ENCODE assay signal across 25 mouse cellular contexts in genomic region chr6:129510120-129510911, GRCm38 (mm10). TPM values are rescaled to one million over a fixed set of nuclear protein-coding genes. Genes with fewer than 3 reads are reported as not detected.
A peak's percentile ranks its signal among the peaks of the same experiment; 100 is the strongest.
DNase-seq lines count a peak whose midpoint lies in the region; ATAC-seq lines count a peak whose summit lies in the region.
"Had no signal": no experiment of that assay in that cellular context is flagged by ENCODE, and none has a peak within 500 bp of the region (broad histone marks: within the 10 kb centered on the region; RNA-seq: fewer than 3 reads in every experiment).

No protein-coding gene starts in this region.

- H3K4me3 ChIP-seq in liver, embryonic 13.5 days (replicated peaks) = no peak overlapping the region
- no peak overlapping the region for H3K4me3 ChIP-seq in liver, embryonic 11.5 days (ENCODE audit: low read depth, low read length)
- no peak overlapping the region for H3K4me3 ChIP-seq in forebrain, embryonic 16.5 days (replicated peaks; ENCODE audit: low read length)
- H3K4me3 ChIP-seq: embryonic facial prominence, embryonic 13.5 days; erythroblast, embryonic 14.5 days; heart, embryonic 12.5 days; hindbrain, embryonic 12.5 days; stomach, embryonic 15.5 days had no signal

- no peak for DNase-seq in liver, embryonic 13.5 days
- DNase-seq in liver, embryonic 11.5 days (ENCODE audit: low spot score) = no peak
- DNase-seq in kidney, adult 9 months = peak; percentile 75
- peak; percentile 64 for DNase-seq in kidney, postnatal 14 days
- DNase-seq in embryo, embryonic 11 days = no peak
- no peak for DNase-seq in layer of hippocampus, adult 9-10 months (ENCODE audit: low spot score)
- DNase-seq: adrenal gland, postnatal 10 days; cerebellum, adult 2 months; cerebellum, postnatal 25 days; gastrocnemius, postnatal 14 days; heart, adult 11 months; heart, postnatal 14 days; layer of hippocampus, postnatal 36 days; lung, adult 18-20 months; lung, postnatal 10 days; thymus, postnatal 36 days had no signal

- no peaks in the 10 kb centered on the region for H3K36me3 ChIP-seq in liver, embryonic 13.5 days
- no peaks in the 10 kb centered on the region for H3K36me3 ChIP-seq in liver, embryonic 11.5 days (ENCODE audit: control insufficient read depth, insufficient read depth, low read length)
- H3K36me3 ChIP-seq in forebrain, embryonic 16.5 days (ENCODE audit: control insufficient read depth, insufficient read depth) = no peaks in the 10 kb centered on the region
- H3K36me3 ChIP-seq: embryonic facial prominence, embryonic 13.5 days; heart, embryonic 12.5 days; hindbrain, embryonic 12.5 days; stomach, embryonic 15.5 days had no signal

- H3K9ac ChIP-seq in liver, embryonic 13.5 days = no peak overlapping the region
- H3K9ac ChIP-seq in liver, embryonic 11.5 days (ENCODE audit: low read depth, low read length) = no peak overlapping the region
- H3K9ac ChIP-seq in forebrain, embryonic 16.5 days (replicated peaks; ENCODE audit: low read depth, low read length) = no peak overlapping the region
- H3K9ac ChIP-seq: embryonic facial prominence, embryonic 13.5 days; heart, embryonic 12.5 days; hindbrain, embryonic 12.5 days; stomach, embryonic 15.5 days had no signal

- H3K27me3 ChIP-seq in liver, embryonic 13.5 days = no peaks in the 10 kb centered on the region
- H3K27me3 ChIP-seq in liver, embryonic 11.5 days (replicated peaks; ENCODE audit: control insufficient read depth, insufficient read depth, low read length) = no peaks in the 10 kb centered on the region
- H3K27me3 ChIP-seq in forebrain, embryonic 16.5 days (replicated peaks; ENCODE audit: control insufficient read depth, insufficient read depth, low read length) = no peaks in the 10 kb centered on the region
- H3K27me3 ChIP-seq: embryonic facial prominence, embryonic 13.5 days; heart, embryonic 12.5 days; hindbrain, embryonic 12.5 days; stomach, embryonic 15.5 days had no signal

- no peak overlapping the region for H3K4me2 ChIP-seq in liver, embryonic 13.5 days
- no peak overlapping the region for H3K4me2 ChIP-seq in liver, embryonic 11.5 days
- no peak overlapping the region for H3K4me2 ChIP-seq in forebrain, embryonic 16.5 days (ENCODE audit: low read length)
- H3K4me2 ChIP-seq: embryonic facial prominence, embryonic 13.5 days; heart, embryonic 12.5 days; hindbrain, embryonic 12.5 days; midbrain, embryonic 11.5 days; stomach, embryonic 15.5 days had no signal

- 49% methylated on average over 6 of the region's 6 CpGs for WGBS in liver, embryonic 13.5 days (ENCODE audit: insufficient replicate concordance)
- WGBS in liver, embryonic 11.5 days = 74% methylated on average over 6 of the region's 6 CpGs
- 67% methylated on average over 6 of the region's 6 CpGs for WGBS in forebrain, embryonic 16.5 days

- H3K27ac ChIP-seq in liver, embryonic 13.5 days = no peak overlapping the region
- H3K27ac ChIP-seq in liver, embryonic 11.5 days (ENCODE audit: low read depth, low read length) = no peak overlapping the region
- H3K27ac ChIP-seq in forebrain, embryonic 16.5 days (ENCODE audit: low read length) = no peak overlapping the region
- H3K27ac ChIP-seq: embryonic facial prominence, embryonic 13.5 days; hindbrain, embryonic 12.5 days; stomach, embryonic 15.5 days had no signal

- no peaks in the 10 kb centered on the region for H3K9me3 ChIP-seq in liver, embryonic 13.5 days (replicated peaks)
- H3K9me3 ChIP-seq in liver, embryonic 11.5 days (ENCODE audit: control insufficient read depth, low read length) = no peaks in the 10 kb centered on the region
- no peaks in the 10 kb centered on the region for H3K9me3 ChIP-seq in forebrain, embryonic 16.5 days (ENCODE audit: control insufficient read depth, low read length)
- H3K9me3 ChIP-seq: embryonic facial prominence, embryonic 13.5 days; heart, embryonic 12.5 days; hindbrain, embryonic 12.5 days; stomach, embryonic 15.5 days had no signal

- H3K4me1 ChIP-seq in liver, embryonic 13.5 days (replicated peaks) = no peaks in the 10 kb centered on the region; the same call in 1 of the 2 replicates
- no peaks in the 10 kb centered on the region; the same call in 1 of the 2 replicates for H3K4me1 ChIP-seq in liver, embryonic 11.5 days (replicated peaks; ENCODE audit: control insufficient read depth, insufficient read depth, low read length)
- no peaks in the 10 kb centered on the region for H3K4me1 ChIP-seq in forebrain, embryonic 16.5 days (replicated peaks; ENCODE audit: control insufficient read depth, insufficient read depth, low read length)
- H3K4me1 ChIP-seq: embryonic facial prominence, embryonic 13.5 days; hindbrain, embryonic 12.5 days had no signal

- ATAC-seq in liver, embryonic 13.5 days (ENCODE audit: low read depth) = peak; percentile 34; the same call in 1 of the 2 replicates
- ATAC-seq in liver, embryonic 11.5 days (replicated peaks; ENCODE audit: low FRiP score) = no peak
- no peak for ATAC-seq in forebrain, embryonic 16.5 days
- ATAC-seq: forebrain, embryonic 14.5 days had no signal

RNA-seq across cellular contexts. Expression of gene Tmem52b, which starts 2.0 kb away (rescaled TPM):
- polyA plus RNA-seq in liver, embryonic 13.5 days (2015; fragmentation: Nextera tagmentation; extraction: Ambion mirVana) = not detected in 2 replicates
- polyA plus RNA-seq in liver, embryonic 11.5 days (2014; fragmentation: Nextera tagmentation; extraction: Ambion mirVana) = not detected in 2 replicates
- polyA plus RNA-seq in forebrain, embryonic 16.5 days (2015; fragmentation: Nextera tagmentation; extraction: Ambion mirVana) = 0.09 TPM in 1 of 2 replicates, not detected in the other
- polyA plus RNA-seq: cerebellum, adult 2 months; embryonic facial prominence, embryonic 13.5 days; erythroblast, embryonic 14.5 days; forebrain, embryonic 14.5 days; heart, embryonic 12.5 days; hindbrain, embryonic 12.5 days; limb, embryonic 11.5 days; midbrain, embryonic 11.5 days; stomach, embryonic 15.5 days had no signal

RNA-seq across cellular contexts. Expression of gene Olr1, which starts 3.4 kb away (rescaled TPM):
- 0.65 and 0.95 TPM in 2 replicates for polyA plus RNA-seq in liver, embryonic 13.5 days (2015; fragmentation: Nextera tagmentation; extraction: Ambion mirVana)
- polyA plus RNA-seq in liver, embryonic 11.5 days (2014; fragmentation: Nextera tagmentation; extraction: Ambion mirVana) = 0.71 and 1.1 TPM in 2 replicates
- not detected in 2 replicates for polyA plus RNA-seq in forebrain, embryonic 16.5 days (2015; fragmentation: Nextera tagmentation; extraction: Ambion mirVana)
- polyA plus RNA-seq: cerebellum, adult 2 months; embryonic facial prominence, embryonic 13.5 days; erythroblast, embryonic 14.5 days; forebrain, embryonic 14.5 days; hindbrain, embryonic 12.5 days; limb, embryonic 11.5 days; midbrain, embryonic 11.5 days had no signal

RNA-seq across cellular contexts. Expression of gene Gabarapl1, which starts 22.6 kb away (rescaled TPM):
- 35.4 and 38.3 TPM in 2 replicates for polyA plus RNA-seq in liver, embryonic 13.5 days (2015; fragmentation: Nextera tagmentation; extraction: Ambion mirVana)
- polyA plus RNA-seq in liver, embryonic 11.5 days (2014; fragmentation: Nextera tagmentation; extraction: Ambion mirVana) = 16.6 and 17.7 TPM in 2 replicates
- 203 and 217 TPM in 2 replicates for polyA plus RNA-seq in forebrain, embryonic 16.5 days (2015; fragmentation: Nextera tagmentation; extraction: Ambion mirVana)

RNA-seq across cellular contexts. Expression of gene Clec1a, which starts 58.5 kb away (rescaled TPM):
- polyA plus RNA-seq in liver, embryonic 13.5 days (2015; fragmentation: Nextera tagmentation; extraction: Ambion mirVana) = 0.19 and 0.37 TPM in 2 replicates
- polyA plus RNA-seq in liver, embryonic 11.5 days (2014; fragmentation: Nextera tagmentation; extraction: Ambion mirVana) = 0.38 and 0.65 TPM in 2 replicates
- polyA plus RNA-seq in forebrain, embryonic 16.5 days (2015; fragmentation: Nextera tagmentation; extraction: Ambion mirVana) = 0.80 and 0.84 TPM in 2 replicates
- polyA plus RNA-seq: erythroblast, embryonic 14.5 days had no signal

Comparison
In these comparisons a context has a peak if more than half of its experiments do, and no peak if none do; other contexts are left out.
1. DNase-seq: peak in kidney, adult 9 months (single experiment) and kidney, postnatal 14 days (single experiment); none in liver, embryonic 13.5 days (single experiment), liver, embryonic 11.5 days (single experiment), embryo, embryonic 11 days (single experiment) and layer of hippocampus, adult 9-10 months (single experiment).